Mouse (Mus musculus): Measurements from ENCODE around the gene Slc10a3. TPM values are rescaled to one million over a fixed set of nuclear protein-coding genes. Genes with fewer than 3 reads are reported as not detected.

Slc10a3 gene
- polyA plus RNA-seq, 1 experiment from 2014 or later: 6.1 TPM

Other genes starting within 250 kb of the Slc10a3 start
- gene Opn1mw, start 245.9 kb downstream of the Slc10a3 start, polyA plus RNA-seq (2015; fragmentation: Nextera tagmentation; extraction: Ambion mirVana): not detected in 2 replicates
- 5.5 and 5.7 TPM in 2 replicates for gene Mecp2, start 238.0 kb downstream of the Slc10a3 start, polyA plus RNA-seq (2015; fragmentation: Nextera tagmentation; extraction: Ambion mirVana)
- not detected in 2 replicates for gene Tex28, start 205.5 kb downstream of the Slc10a3 start, polyA plus RNA-seq (2015; fragmentation: Nextera tagmentation; extraction: Ambion mirVana)
- not detected in 2 replicates for gene Tktl1, start 196.1 kb downstream of the Slc10a3 start, polyA plus RNA-seq (2015; fragmentation: Nextera tagmentation; extraction: Ambion mirVana)
- 42.7 and 53.3 TPM in 2 replicates for gene Flna, start 123.5 kb downstream of the Slc10a3 start, polyA plus RNA-seq (2015; fragmentation: Nextera tagmentation; extraction: Ambion mirVana)
- 7.4 and 7.7 TPM in 2 replicates for gene Emd, start 118.7 kb downstream of the Slc10a3 start, polyA plus RNA-seq (2015; fragmentation: Nextera tagmentation; extraction: Ambion mirVana)
- gene Rpl10, start 102.5 kb downstream of the Slc10a3 start, polyA plus RNA-seq (2015; fragmentation: Nextera tagmentation; extraction: Ambion mirVana): 375 and 448 TPM in 2 replicates
- gene Taz, start 91.4 kb downstream of the Slc10a3 start, polyA plus RNA-seq (2015; fragmentation: Nextera tagmentation; extraction: Ambion mirVana): 27.8 and 30.2 TPM in 2 replicates
- 22.0 and 23.6 TPM in 2 replicates for gene Dnase1l1, start 91.0 kb downstream of the Slc10a3 start, polyA plus RNA-seq (2015; fragmentation: Nextera tagmentation; extraction: Ambion mirVana)
- gene Atp6ap1, start 76.3 kb downstream of the Slc10a3 start, polyA plus RNA-seq (2015; fragmentation: Nextera tagmentation; extraction: Ambion mirVana): 79.2 and 79.8 TPM in 2 replicates
- 57.2 and 63.5 TPM in 2 replicates for gene Gdi1, start 68.4 kb downstream of the Slc10a3 start, polyA plus RNA-seq (2015; fragmentation: Nextera tagmentation; extraction: Ambion mirVana)
- gene Fam50a, start 60.3 kb downstream of the Slc10a3 start, polyA plus RNA-seq (2015; fragmentation: Nextera tagmentation; extraction: Ambion mirVana): 25.0 and 30.2 TPM in 2 replicates
- gene Plxna3, start 44.3 kb downstream of the Slc10a3 start, polyA plus RNA-seq (2015; fragmentation: Nextera tagmentation; extraction: Ambion mirVana): 1.2 and 1.5 TPM in 2 replicates
- 35.8 and 42.0 TPM in 2 replicates for gene Lage3, start 19.7 kb downstream of the Slc10a3 start, polyA plus RNA-seq (2015; fragmentation: Nextera tagmentation; extraction: Ambion mirVana)
- 37.1 and 39.3 TPM in 2 replicates for gene Ubl4a, start 131 bp downstream of the Slc10a3 start, polyA plus RNA-seq (2015; fragmentation: Nextera tagmentation; extraction: Ambion mirVana)
- gene Fam3a, start 19.9 kb upstream of the Slc10a3 start, polyA plus RNA-seq (2015; fragmentation: Nextera tagmentation; extraction: Ambion mirVana): 13.1 and 14.2 TPM in 2 replicates
- gene Ikbkg, start 19.9 kb upstream of the Slc10a3 start, polyA plus RNA-seq (2015; fragmentation: Nextera tagmentation; extraction: Ambion mirVana): 29.4 and 29.7 TPM in 2 replicates
- gene G6pdx, start 55.8 kb upstream of the Slc10a3 start, polyA plus RNA-seq (2015; fragmentation: Nextera tagmentation; extraction: Ambion mirVana): 42.3 and 42.7 TPM in 2 replicates
- gene Gm6880, start 108.0 kb upstream of the Slc10a3 start, polyA plus RNA-seq (2015; fragmentation: Nextera tagmentation; extraction: Ambion mirVana): not detected in 2 replicates
- gene Olfr1326-ps1, start 201.5 kb upstream of the Slc10a3 start, polyA plus RNA-seq (2015; fragmentation: Nextera tagmentation; extraction: Ambion mirVana): not detected in 2 replicates
- not detected in 2 replicates for gene Olfr1325, start 219.3 kb upstream of the Slc10a3 start, polyA plus RNA-seq (2015; fragmentation: Nextera tagmentation; extraction: Ambion mirVana)